Mouse (Mus musculus): Measurements from ENCODE around the gene Elk4. TPM values are rescaled to one million over a fixed set of nuclear protein-coding genes. Genes with fewer than 3 reads are reported as not detected.

Elk4 gene
- total RNA-seq, 4 experiments from 2014 or later: 54.1 to 63.5 (median 58.5) TPM

GRCm38 (mm10) chr1:131983806-131984205 lies 23.6 kb upstream of the Elk4 start:
- DNase-seq (ENCODE audit: low spot score in 2 of 2): no peak

- DNase-seq (ENCODE audit: low spot score in 2 of 2): no peak
Observed at GRCm38 (mm10) chr1:131987432-131987831, 20.0 kb upstream of the Elk4 start.

GRCm38 (mm10) chr1:131989476-131989875 lies 17.9 kb upstream of the Elk4 start:
- DNase-seq (ENCODE audit: low spot score in 2 of 2): no peak

GRCm38 (mm10) chr1:131990083-131990760 lies 17.2 kb upstream of the Elk4 start:
- DNase-seq (ENCODE audit: low spot score in 2 of 2): no peak

GRCm38 (mm10) chr1:131992561-131993001 lies 14.8 kb upstream of the Elk4 start:
- DNase-seq (ENCODE audit: low spot score in 2 of 2): no peak

GRCm38 (mm10) chr1:131993169-131994040 lies 14.0 kb upstream of the Elk4 start:
- no peak for DNase-seq (ENCODE audit: low spot score in 2 of 2)

- DNase-seq (ENCODE audit: low spot score in 2 of 2): peak in 1 of 2 experiments; percentile 35
Observed at GRCm38 (mm10) chr1:131995062-131995461, 12.3 kb upstream of the Elk4 start.

GRCm38 (mm10) chr1:132000506-132000905 lies 6.9 kb upstream of the Elk4 start:
- DNase-seq (ENCODE audit: low spot score in 2 of 2): no peak

- no peak for DNase-seq (ENCODE audit: low spot score in 2 of 2)
Observed at GRCm38 (mm10) chr1:132001880-132002330, 5.5 kb upstream of the Elk4 start.

GRCm38 (mm10) chr1:132003111-132003510 lies 4.3 kb upstream of the Elk4 start:
- DNase-seq (ENCODE audit: low spot score in 2 of 2): no peak

- no peak for DNase-seq (ENCODE audit: low spot score in 2 of 2)
Observed at GRCm38 (mm10) chr1:132003817-132004216, 3.6 kb upstream of the Elk4 start.

- no peak for DNase-seq (ENCODE audit: low spot score in 2 of 2)
Observed at GRCm38 (mm10) chr1:132004574-132005180, 2.7 kb upstream of the Elk4 start.

- no peak for DNase-seq (ENCODE audit: low spot score in 2 of 2)
Observed at GRCm38 (mm10) chr1:132005466-132005865, 1.9 kb upstream of the Elk4 start.

GRCm38 (mm10) chr1:132006046-132006445 lies 1.4 kb upstream of the Elk4 start:
- no peak for DNase-seq (ENCODE audit: low spot score in 2 of 2)

GRCm38 (mm10) chr1:132006721-132007120 lies 686 bp upstream of the Elk4 start:
- DNase-seq (ENCODE audit: low spot score in 2 of 2): no peak

GRCm38 (mm10) chr1:132007828-132008827 lies 721 bp downstream of the Elk4 start:
- DNase-seq (ENCODE audit: low spot score in 2 of 2): peak; percentile 66 to 72

- no peak for DNase-seq (ENCODE audit: low spot score in 2 of 2)
Observed at GRCm38 (mm10) chr1:132008881-132009644, 1.7 kb downstream of the Elk4 start.

GRCm38 (mm10) chr1:132010632-132011501 lies 3.5 kb downstream of the Elk4 start:
- DNase-seq (ENCODE audit: low spot score in 2 of 2): no peak

GRCm38 (mm10) chr1:132011785-132012184 lies 4.4 kb downstream of the Elk4 start:
- DNase-seq (ENCODE audit: low spot score in 2 of 2): no peak

Data from left cerebral cortex, adult 8-10 months (tissue).